Mouse (Mus musculus) E14TG2a.4 (cell line): ENCODE measurements around the gene Pde1b.

Experiments
- CTCF ChIP-seq: conservative IDR thresholded peaks from 2 replicates; pipeline ENCODE4 v1.5.1; 2014; ENCODE audit warnings: low read length
- NANOG ChIP-seq: IDR thresholded peaks from 2 replicates; pipeline ENCODE4 v1.6.1; 2014; ENCODE audit warnings: borderline replicate concordance, low read length, mixed read lengths
- POU5F1 ChIP-seq: IDR thresholded peaks from 2 replicates; pipeline ENCODE4 v1.6.1; 2014; ENCODE audit warnings: low read length, borderline replicate concordance

- peak; percentile 57 for TF ChIP-seq CTCF
- TF ChIP-seq NANOG = no peak
- no peak for TF ChIP-seq POU5F1
These were observed 20.3 kb upstream of the Pde1b start for GRCm38 (mm10) chr15:103482488-103482887.
